Mouse (Mus musculus) left cerebral cortex, postnatal 4 days (tissue): ENCODE results near the gene Chsy1. TPM values are rescaled to one million over a fixed set of nuclear protein-coding genes. Genes with fewer than 3 reads are reported as not detected.

Experiments
- DNase-seq: peaks from one replicate; pipeline ENCODE4 v3.0.0-alpha.2; 2022
- intact Hi-C: fragments of 180-260 bp; cut with DNase I; formaldehyde crosslinking; loops from one replicate; pipeline ENCODE4 v1.15.1; 2025
- total RNA-seq, 2 experiments: library from RNA; stranded (reverse); gene quantifications; 2 replicates each; pipeline ENCODE4 v1.2.3; 2021

The Chsy1 gene
- total RNA-seq, 2 experiments from 2014 or later = 32.3 to 35.3 TPM

DNA sequence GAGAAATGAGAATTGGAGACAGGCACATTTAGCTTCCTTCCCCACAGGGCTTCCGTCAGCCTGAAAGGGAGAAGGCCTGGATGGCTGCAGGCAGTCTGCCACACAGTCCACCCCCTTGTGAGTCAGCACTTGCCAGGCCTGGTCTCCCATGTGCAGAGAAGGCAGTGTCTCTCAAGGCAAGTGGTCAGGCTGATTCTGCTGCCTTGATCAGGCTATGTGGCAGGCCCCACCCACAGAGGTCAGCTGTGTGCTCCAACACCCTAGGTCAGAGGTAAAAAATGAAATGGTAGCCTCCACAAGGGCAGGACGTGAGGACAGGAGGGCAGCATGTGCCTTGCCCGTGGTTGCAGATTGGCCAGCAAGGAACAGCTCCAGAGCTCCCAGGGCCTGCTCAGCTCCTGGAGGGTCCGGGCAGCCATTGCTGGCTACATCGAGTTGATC, 90.1 kb downstream of the Chsy1 start:
- no peak for DNase-seq
- intact Hi-C loops = no loop called here

GRCm38 (mm10) chr7:66200383-66200782, 91.1 kb downstream of the Chsy1 start:
- intact Hi-C loops = no loop called here
- DNase-seq = no peak

DNA sequence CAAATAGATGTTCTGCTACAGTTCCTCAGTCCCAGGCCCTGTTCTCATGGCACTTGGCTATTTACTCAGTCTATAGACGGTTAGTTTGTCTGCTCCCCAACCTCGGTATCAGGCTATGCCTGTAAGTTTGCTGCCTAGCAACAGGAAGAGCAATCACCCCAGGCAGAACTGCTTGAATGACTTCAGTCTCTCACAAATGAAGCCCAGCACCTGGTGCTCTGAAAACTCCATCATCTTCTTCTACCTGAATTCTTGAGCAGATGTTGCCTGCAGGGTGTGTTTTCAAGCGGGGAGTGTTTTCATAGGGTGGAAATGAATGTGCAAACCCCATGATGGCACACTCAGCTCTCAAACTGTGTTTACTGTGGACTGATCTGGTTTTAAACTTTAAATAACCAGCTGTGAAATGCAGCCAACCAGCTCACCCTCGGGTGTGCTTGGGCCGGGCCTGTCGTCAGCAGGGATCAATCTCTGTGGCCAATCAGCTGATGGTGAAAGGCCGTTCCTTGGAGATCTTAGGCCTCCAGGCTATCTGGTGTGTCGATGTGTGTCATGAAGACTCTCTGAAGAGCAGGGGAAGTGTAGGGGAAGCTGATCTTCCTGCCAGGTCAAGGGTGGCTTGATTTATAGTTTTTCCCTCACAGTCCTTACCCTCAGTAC, 91.6 kb downstream of the Chsy1 start:
- DNase-seq = no peak
- intact Hi-C loops = no loop called here

GRCm38 (mm10) chr7:66201657-66202056, 92.3 kb downstream of the Chsy1 start:
- intact Hi-C loops = no loop called here

DNA sequence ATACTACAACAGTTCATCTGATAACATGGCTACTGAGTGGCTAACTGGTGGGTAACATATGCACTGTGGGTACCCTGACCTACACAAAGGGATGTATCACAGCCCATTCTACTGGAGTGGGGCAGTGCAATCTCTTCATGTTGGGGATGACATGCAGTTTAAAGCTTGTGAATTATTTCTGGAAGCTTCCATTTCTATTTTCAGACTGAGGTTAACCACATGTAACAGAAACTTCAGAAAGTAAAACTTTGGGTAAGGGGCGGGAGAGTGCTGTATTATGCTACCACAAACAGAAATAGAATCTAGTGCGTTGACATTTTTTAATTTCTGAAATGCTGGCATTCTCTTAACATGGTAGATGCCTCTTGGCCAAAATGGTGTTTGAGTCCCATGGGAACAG, 100.6 kb downstream of the Chsy1 start:
- DNase-seq = no peak
- intact Hi-C loops = no loop called here

More at GRCm38 (mm10) chr7:66201657-66202056, 92.3 kb downstream of the Chsy1 start:
- no peak for DNase-seq

GRCm38 (mm10) chr7:66212887-66213286, 103.6 kb downstream of the Chsy1 start:
- intact Hi-C loops = no loop called here
- DNase-seq = no peak

- intact Hi-C loops = no loop called here
Observed at GRCm38 (mm10) chr7:66214477-66214876, 105.2 kb downstream of the Chsy1 start.

GRCm38 (mm10) chr7:66215911-66216310, 106.6 kb downstream of the Chsy1 start:
- intact Hi-C loops = no loop called here

More at GRCm38 (mm10) chr7:66214477-66214876, 105.2 kb downstream of the Chsy1 start:
- DNase-seq = peak; percentile 32

GRCm38 (mm10) chr7:66217011-66217410, 107.7 kb downstream of the Chsy1 start:
- no peak for DNase-seq
- intact Hi-C loops = no loop called here

More at GRCm38 (mm10) chr7:66215911-66216310, 106.6 kb downstream of the Chsy1 start:
- DNase-seq = no peak

- intact Hi-C loops = no loop called here
- no peak for DNase-seq
Observed at GRCm38 (mm10) chr7:66217531-66218094, 108.3 kb downstream of the Chsy1 start.

DNA sequence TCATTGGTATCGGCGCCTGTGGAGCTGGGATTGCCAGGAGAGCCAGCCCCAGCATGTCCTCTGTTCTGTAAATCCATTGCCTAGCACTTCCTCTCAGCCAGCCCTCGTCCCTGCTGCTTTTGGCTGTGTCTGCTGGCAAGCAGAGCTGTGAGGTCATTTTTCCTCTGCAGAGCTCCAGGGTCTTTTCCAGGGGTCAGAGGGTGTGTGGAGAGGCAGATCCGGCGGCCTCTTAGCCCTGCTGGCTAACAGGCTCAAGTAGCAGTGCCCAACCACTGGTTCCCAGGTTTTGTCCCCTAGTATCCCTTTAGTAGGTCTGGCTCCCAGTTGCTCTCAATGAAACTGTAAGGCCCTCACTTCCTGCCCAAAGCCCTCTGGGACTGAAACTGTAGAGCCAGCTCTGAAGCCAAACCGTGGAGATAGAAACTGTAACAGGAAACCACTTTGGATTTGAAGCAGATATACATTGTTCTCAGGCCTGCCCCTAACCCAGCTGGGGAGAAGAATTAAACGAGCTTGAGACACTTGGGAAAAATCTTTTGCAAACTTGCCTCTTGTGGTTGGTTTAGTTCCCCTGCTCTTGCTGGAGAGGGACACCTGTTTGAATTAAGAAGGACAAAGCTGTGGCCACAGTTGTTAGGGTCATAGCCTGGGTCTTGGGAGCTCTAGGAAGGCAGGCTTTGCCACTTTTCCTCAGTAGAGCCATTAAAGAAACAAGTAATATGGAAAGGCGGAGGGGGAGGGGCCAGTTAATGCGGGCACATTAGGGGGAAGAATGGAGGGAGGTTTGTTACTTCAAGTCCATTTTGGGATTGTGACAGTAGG, 109.1 kb downstream of the Chsy1 start:
- DNase-seq = peak; percentile 61
- intact Hi-C loops = no loop called here

DNA sequence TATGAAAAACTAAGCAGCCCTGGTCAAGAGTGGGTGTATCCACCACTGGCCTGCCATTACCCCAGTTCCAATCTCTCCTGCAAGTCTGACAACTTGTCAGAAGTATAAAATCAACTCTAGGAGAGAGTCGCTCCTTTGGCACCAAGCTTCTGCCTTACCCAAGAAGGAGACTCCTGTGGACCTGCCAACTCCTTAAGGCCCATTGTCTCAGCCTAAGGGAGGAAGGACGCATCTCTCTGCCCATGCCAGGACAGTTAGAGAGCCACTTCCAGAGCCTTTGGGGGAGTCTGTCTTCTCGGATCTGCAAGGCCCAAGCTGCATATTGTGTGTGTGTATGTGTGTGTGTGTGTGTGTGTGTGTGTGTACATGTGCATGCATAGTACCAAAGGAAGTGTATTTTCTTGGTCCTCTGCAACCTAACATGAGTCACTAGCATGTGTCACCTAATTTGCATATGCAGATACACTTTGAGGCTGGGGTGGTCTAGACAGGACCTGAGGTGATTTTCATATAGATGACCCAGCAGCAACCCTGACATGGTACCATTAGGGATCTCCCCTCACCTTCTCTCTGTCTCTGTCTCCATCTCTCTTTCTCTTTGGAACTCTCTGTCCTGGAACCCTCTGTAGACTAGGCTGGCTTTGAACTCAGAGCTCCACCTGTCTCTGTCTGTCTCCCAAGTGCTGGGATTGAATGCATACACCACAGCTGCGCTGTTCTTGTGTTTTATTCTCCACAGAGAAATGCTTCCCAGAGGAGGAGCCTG, 109.9 kb downstream of the Chsy1 start:
- DNase-seq = no peak
- intact Hi-C loops = no loop called here

- no peak for DNase-seq
- intact Hi-C loops = no loop called here
Observed at GRCm38 (mm10) chr7:66219794-66220227, 110.5 kb downstream of the Chsy1 start.

DNA sequence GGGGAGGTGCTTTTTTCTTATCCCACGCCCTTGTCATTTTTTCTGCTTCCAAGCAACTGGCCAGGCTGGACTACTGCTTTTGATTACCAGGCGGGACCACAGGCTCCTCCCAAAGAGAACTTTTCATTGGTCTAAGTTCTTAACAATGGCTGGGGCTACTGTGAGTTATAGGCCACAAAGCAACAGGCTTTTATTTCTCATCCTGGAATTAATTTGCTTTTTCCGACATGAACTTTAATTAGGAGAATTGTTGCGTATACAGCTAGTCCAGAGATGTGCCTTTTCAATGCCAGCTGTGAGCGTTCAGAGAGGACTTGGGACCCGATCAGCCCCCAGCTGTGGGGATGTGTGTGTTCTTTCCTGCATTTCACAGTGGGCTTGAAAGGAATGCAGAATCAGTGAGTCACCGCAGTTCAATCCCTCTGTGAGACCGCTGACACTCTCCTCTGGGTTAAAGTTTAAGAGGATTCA, 113.3 kb downstream of the Chsy1 start:
- intact Hi-C loops = no loop called here

More for the DNA sequence above, 113.3 kb downstream of the Chsy1 start:
- no peak for DNase-seq

Other genes with a start within 250 kb of the Chsy1 start
- 10 to 100 TPM; 15.3 to 15.7 TPM for gene Pcsk6, start 247.8 kb upstream of the Chsy1 start, total RNA-seq
- gene Gm45213, start 65.9 kb upstream of the Chsy1 start, total RNA-seq = not detected
- gene Snrpa1, start 50.5 kb upstream of the Chsy1 start, total RNA-seq = 10 to 100 TPM; 52.3 to 58.9 TPM
- 10 to 100 TPM; 41.2 to 41.9 TPM for gene Selenos, start 29.9 kb upstream of the Chsy1 start, total RNA-seq